Mouse (Mus musculus) macrophage (primary cell): ENCODE data around the gene Gm10974. TPM values are rescaled to one million over a fixed set of nuclear protein-coding genes. Genes with fewer than 3 reads are reported as not detected.

Experiments used
- H3K27ac ChIP-seq: fragments of 350-480 bp; formaldehyde crosslinking; 2 replicates; pipeline ENCODE4 v1.9.0; 2021
- H3K36me3 ChIP-seq: fragments of 350-480 bp; formaldehyde crosslinking; 2 replicates; pipeline ENCODE4 v1.9.0; 2021; ENCODE audit errors: inconsistent target
- H3K4me3 ChIP-seq: fragments of 350-480 bp; formaldehyde crosslinking; 2 replicates; pipeline ENCODE4 v1.9.0; 2021; ENCODE audit errors: inconsistent target
- H3K79me2 ChIP-seq: fragments of 350-480 bp; formaldehyde crosslinking; 2 replicates; pipeline ENCODE4 v1.9.0; 2021; ENCODE audit errors: inconsistent target
- WGBS: methylation state at CpG from one replicate; pipeline ENCODE4 v1.1.7; 2026; ENCODE audit warnings: inconsistent platforms; ENCODE audit not compliant: missing documents; 5-methylcytosine and 5-hydroxymethylcytosine counted together
- polyA plus RNA-seq: library from polyadenylated mRNA; stranded (reverse); fragments of 250-400 nt; gene quantifications from 3 replicates; pipeline ENCODE4 v1.2.4, GENCODE M21; 2018; ENCODE audit warnings: inconsistent platforms

The Gm10974 gene
- polyA plus RNA-seq, 1 experiment from 2014 or later, result not detected

DNA sequence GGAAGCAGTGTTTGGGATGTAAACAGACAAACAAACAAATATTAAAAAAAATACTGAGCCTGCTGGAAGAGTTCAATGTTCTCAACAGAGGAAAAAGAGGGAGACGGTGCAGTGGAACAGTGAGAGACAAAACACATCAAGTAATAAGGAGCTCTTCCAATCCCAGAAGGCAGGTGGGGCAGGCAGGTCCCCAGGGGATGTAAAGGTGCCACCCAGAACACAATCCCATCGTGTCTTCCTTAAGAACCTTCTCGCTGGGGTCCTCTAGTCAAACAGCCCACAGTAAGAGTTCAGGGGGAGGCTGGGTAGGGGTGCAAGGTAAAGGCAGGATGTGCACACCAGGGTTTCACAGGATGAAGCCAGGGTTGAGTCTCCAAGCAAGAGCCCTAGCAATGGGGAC is 7.7 kb downstream of the Gm10974 start:
- no peak overlapping the region for H3K27ac ChIP-seq
- H3K4me3 ChIP-seq, result no peak overlapping the region
- peaks cover 2% of the 10 kb centered on the region; the same call in 1 of the 2 replicates for H3K36me3 ChIP-seq
- H3K79me2 ChIP-seq, result peaks cover 45% of the 10 kb centered on the region; the same call in 1 of the 2 replicates
- 100% methylated on average over 3 of the region's 3 CpGs for WGBS

GRCm38 (mm10) chr7:66375736-66376135 is 10.0 kb downstream of the Gm10974 start:
- H3K79me2 ChIP-seq, result peaks cover 55% of the 10 kb centered on the region; the same call in 1 of the 2 replicates
- WGBS, result 88% methylated on average over 4 of the region's 4 CpGs
- H3K27ac ChIP-seq, result no peak overlapping the region
- H3K36me3 ChIP-seq, result peaks cover 18% of the 10 kb centered on the region; the same call in 1 of the 2 replicates
- H3K4me3 ChIP-seq, result no peak overlapping the region

DNA sequence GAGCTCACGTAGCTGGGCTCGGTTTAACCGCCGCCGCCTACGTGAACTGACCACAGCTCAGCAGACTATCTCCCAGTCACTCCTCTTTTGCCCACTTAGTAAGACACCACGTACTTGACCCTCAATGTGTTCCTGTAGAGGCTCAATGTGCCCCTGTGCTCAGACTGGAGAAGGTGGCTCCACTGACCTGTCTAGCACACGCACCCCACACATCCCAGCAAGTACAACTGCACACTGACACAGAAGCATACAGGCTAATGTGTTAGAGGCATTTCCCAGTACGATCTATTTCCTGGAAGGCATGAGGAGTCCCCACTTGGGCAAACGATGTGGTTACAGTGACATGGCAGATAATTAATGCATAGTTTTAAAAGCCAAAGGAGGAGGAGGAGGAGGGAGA is 10.9 kb downstream of the Gm10974 start:
- H3K27ac ChIP-seq, result no peak overlapping the region
- H3K79me2 ChIP-seq, result peaks cover 59% of the 10 kb centered on the region; the same call in 1 of the 2 replicates
- WGBS, result 79% methylated on average over 10 of the region's 10 CpGs
- H3K4me3 ChIP-seq, result no peak overlapping the region
- peaks cover 18% of the 10 kb centered on the region; the same call in 1 of the 2 replicates for H3K36me3 ChIP-seq

GRCm38 (mm10) chr7:66384213-66384612 is 18.5 kb downstream of the Gm10974 start:
- peaks cover 10% of the 10 kb centered on the region; the same call in 1 of the 2 replicates for H3K36me3 ChIP-seq
- 1% methylated on average over 5 of the region's 5 CpGs for WGBS
- peak overlapping the region; percentile 31; the same call in 1 of the 2 replicates for H3K27ac ChIP-seq
- peaks cover 65% of the 10 kb centered on the region for H3K79me2 ChIP-seq
- H3K4me3 ChIP-seq, result peak overlapping the region; percentile 8; the same call in 1 of the 2 replicates

DNA sequence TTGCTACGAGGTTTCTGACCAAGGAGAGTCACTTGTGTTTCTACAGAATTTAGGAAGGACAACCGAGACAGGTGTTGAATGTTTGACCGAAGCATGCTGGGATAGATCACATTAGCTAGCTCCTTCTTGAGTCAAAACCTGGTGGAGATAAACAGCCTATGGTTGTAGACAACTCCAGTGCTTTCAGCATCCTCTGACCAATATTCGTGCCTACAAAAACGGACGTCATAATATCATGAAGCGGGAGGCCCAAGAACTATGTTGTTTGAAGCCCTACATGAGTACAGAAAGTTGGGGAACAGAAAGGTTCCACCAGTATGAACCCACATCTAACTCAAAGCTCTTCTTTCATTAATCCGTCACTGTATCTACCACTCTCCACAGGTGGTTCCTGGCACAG is 19.2 kb downstream of the Gm10974 start:
- H3K36me3 ChIP-seq, result peaks cover 8% of the 10 kb centered on the region; the same call in 1 of the 2 replicates
- H3K4me3 ChIP-seq, result no peak overlapping the region
- 74% methylated on average over 8 of the region's 8 CpGs for WGBS
- peak overlapping the region; percentile 31; the same call in 1 of the 2 replicates for H3K27ac ChIP-seq
- H3K79me2 ChIP-seq, result peaks cover 61% of the 10 kb centered on the region

GRCm38 (mm10) chr7:66385826-66386225 is 20.1 kb downstream of the Gm10974 start:
- 56% methylated on average over 4 of the region's 12 CpGs for WGBS

GRCm38 (mm10) chr7:66386411-66386810 is 20.7 kb downstream of the Gm10974 start:
- WGBS, result 96% methylated on average over 6 of the region's 6 CpGs
- Histone ChIP-seq H3K36me3 (no peaks in the 10 kb centered on the region), H3K27ac (no peak overlapping the region), H3K4me3 (no peak overlapping the region), H3K79me2 (peaks cover 58% of the 10 kb centered on the region)

More at GRCm38 (mm10) chr7:66385826-66386225, 20.1 kb downstream of the Gm10974 start:
- H3K4me3 ChIP-seq, result no peak overlapping the region
- peaks cover 61% of the 10 kb centered on the region for H3K79me2 ChIP-seq
- H3K36me3 ChIP-seq, result no peaks in the 10 kb centered on the region
- no peak overlapping the region for H3K27ac ChIP-seq

DNA sequence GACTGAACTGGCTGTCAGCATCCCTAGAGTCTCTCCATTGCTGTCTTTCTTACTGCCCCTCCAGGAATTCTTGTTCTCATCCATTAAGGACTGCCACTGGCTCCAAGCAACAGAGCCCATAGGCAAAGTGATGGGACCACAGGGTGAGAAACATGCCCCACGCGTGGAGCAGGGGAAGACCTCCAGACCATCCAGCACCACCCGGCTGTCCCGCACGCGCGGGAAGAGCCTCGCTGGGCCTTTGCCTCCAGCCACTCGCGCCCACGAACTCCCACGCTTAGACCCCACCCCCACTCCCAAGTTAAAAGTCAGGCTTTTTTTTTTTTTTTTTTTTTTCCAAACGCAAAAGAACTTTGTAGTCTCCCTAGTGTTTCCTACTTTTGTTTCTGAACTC is 21.7 kb downstream of the Gm10974 start:
- Histone ChIP-seq H3K79me2 (peaks cover 48% of the 10 kb centered on the region), H3K4me3 (peak overlapping the region; percentile 38), H3K36me3 (no peaks in the 10 kb centered on the region), H3K27ac (no peak overlapping the region)
- WGBS, result 8% methylated on average over 13 of the region's 13 CpGs

- Histone ChIP-seq H3K27ac (peak within 1 kb of the TSS; percentile 56), H3K36me3 (no peaks in the 10 kb centered on the region), H3K4me3 (peak within 1 kb of the TSS; percentile 38), H3K79me2 (peaks cover 43% of the 10 kb centered on the region)
- 2% methylated on average over 63 of the region's 70 CpGs for whole genome bisulfite sequencing
These were observed 22.3 kb downstream of the Gm10974 start, which contains the start of gene Lrrk1 for GRCm38 (mm10) chr7:66387813-66388521. Lrrk1 (minus strand) TSS chr7:66388350.

- Histone ChIP-seq H3K27ac (peak overlapping the region; percentile 56), H3K79me2 (peaks cover 34% of the 10 kb centered on the region), H3K4me3 (peak overlapping the region; percentile 38), H3K36me3 (no peaks in the 10 kb centered on the region)
- WGBS, result 21% methylated on average over 28 of the region's 28 CpGs
These were observed 23.2 kb downstream of the Gm10974 start for GRCm38 (mm10) chr7:66388621-66389532.

- no peak overlapping the region for H3K4me3 ChIP-seq
- no peak overlapping the region for H3K27ac ChIP-seq
- H3K36me3 ChIP-seq, result no peaks in the 10 kb centered on the region
- no peaks in the 10 kb centered on the region for H3K79me2 ChIP-seq
- 100% methylated on average over 3 of the region's 3 CpGs for WGBS
These were observed 31.6 kb downstream of the Gm10974 start for GRCm38 (mm10) chr7:66397288-66397687.

- Histone ChIP-seq H3K4me3 (no peak overlapping the region), H3K36me3 (no peaks in the 10 kb centered on the region), H3K27ac (no peak overlapping the region), H3K79me2 (no peaks in the 10 kb centered on the region)
- WGBS, result 73% methylated on average over 8 of the region's 8 CpGs
These were observed 35.9 kb downstream of the Gm10974 start for GRCm38 (mm10) chr7:66401605-66402004.

DNA sequence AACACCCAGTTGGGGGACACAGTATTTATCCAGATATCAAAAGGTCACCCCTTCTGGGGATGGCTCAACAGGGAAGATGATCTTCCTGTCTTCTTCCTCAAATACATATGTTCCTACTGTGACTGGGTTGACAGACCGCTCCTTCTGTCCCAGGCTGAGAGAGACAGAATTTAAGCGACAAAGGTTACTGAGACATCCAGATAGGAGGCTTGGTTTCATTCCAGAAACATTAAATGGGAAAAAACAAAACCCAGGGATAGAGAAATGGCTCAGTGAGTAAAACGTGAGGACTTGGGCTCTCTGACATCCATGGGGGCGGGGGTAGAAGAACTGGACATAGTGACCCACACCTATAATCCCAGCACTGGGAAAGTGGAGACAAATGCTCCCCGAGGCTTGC is 37.2 kb downstream of the Gm10974 start:
- Histone ChIP-seq H3K79me2 (no peaks in the 10 kb centered on the region), H3K4me3 (no peak overlapping the region), H3K36me3 (no peaks in the 10 kb centered on the region), H3K27ac (no peak overlapping the region)
- WGBS, result 98% methylated on average over 5 of the region's 5 CpGs

DNA sequence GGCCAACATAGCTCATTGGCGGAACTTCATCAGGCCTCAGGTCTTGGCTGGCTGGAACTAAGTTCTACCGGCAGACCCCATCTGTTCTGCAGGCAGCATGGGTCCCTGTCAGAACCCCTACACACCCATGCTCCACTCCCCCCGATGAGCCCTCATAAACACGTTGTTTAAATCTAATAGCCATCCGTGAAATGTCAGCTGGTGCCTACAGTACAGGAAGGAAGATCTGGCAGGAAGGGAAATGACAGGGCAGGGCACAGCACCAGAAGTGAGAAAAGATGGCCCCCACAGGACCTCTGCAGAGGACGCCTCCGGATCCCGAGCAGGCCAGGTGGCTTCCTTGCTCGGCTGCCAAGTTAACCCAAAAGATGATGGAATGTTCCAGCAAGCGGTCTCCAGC is 38.4 kb downstream of the Gm10974 start:
- H3K27ac ChIP-seq, result no peak overlapping the region
- H3K4me3 ChIP-seq, result no peak overlapping the region
- H3K79me2 ChIP-seq, result no peaks in the 10 kb centered on the region
- no peaks in the 10 kb centered on the region for H3K36me3 ChIP-seq
- WGBS, result 28% methylated on average over 10 of the region's 10 CpGs
